Mouse (Mus musculus): ENCODE measurements around the gene Kalrn.

- TF ChIP-seq POLR2A (IDR thresholded peaks at IDR 0.05; ENCODE audit: extremely low read depth, insufficient read depth, low read length) (no peak), CTCF (IDR thresholded peaks at IDR 0.05; ENCODE audit: extremely low read depth, insufficient read depth, low read length) (no peak)
Measured at GRCm38 (mm10) chr16:33985372-33985771, 588.0 kb downstream of the Kalrn start.
